Mouse (Mus musculus): ENCODE measurements around the gene Amigo2.

- TF ChIP-seq EP300 (IDR thresholded peaks at IDR 0.05; ENCODE audit: low read depth) = no peak
- TF ChIP-seq CTCF (IDR thresholded peaks at IDR 0.05; ENCODE audit: low read depth) = no peak
These were observed 13.0 kb downstream of the Amigo2 start for GRCm38 (mm10) chr15:97234076-97234475.

Measured in liver, postnatal 0 days (tissue).